Mouse (Mus musculus) embryonic facial prominence, embryonic 15.5 days (tissue): ENCODE measurements at regions not wholly inside any gene's neighbourhood (a gene's known extent, or its start where the extent isn't known, plus 50 kb on each side); places are given as distances from the start of the nearest gene placed in this dataset.
A peak's percentile ranks its signal among the peaks of the same experiment; 100 is the strongest.

Experiments used
- ATAC-seq: fragments of 200-750 bp; cut with Nextera tagmentation; 2 replicates; pipeline ENCODE4 v1.8.0; 2017; ENCODE audit warnings: low read depth, moderate TSS enrichment; ENCODE audit not compliant: insufficient number of reproducible peaks, low FRiP score, low TSS enrichment
- H3K27ac ChIP-seq: fragments of 300-500 bp; sonication (generic); replicated peaks from 2 replicates; pipeline ENCODE4 v1.5.1; 2015; ENCODE audit warnings: mild to moderate bottlenecking, inconsistent platforms
- H3K27me3 ChIP-seq: fragments of 300-500 bp; sonication (generic); 2 replicates; pipeline ENCODE4 v1.6.1; 2015; ENCODE audit warnings: inconsistent platforms
- H3K36me3 ChIP-seq: fragments of 300-500 bp; sonication (generic); 2 replicates; pipeline ENCODE4 v1.6.1; 2015; ENCODE audit warnings: mild to moderate bottlenecking, inconsistent platforms
- H3K4me1 ChIP-seq: fragments of 300-500 bp; sonication (generic); 2 replicates; pipeline ENCODE4 v1.6.1; 2015; ENCODE audit warnings: inconsistent platforms
- H3K4me2 ChIP-seq: fragments of 300-500 bp; sonication (generic); replicated peaks from 2 replicates; pipeline ENCODE4 v1.6.1; 2015; ENCODE audit warnings: mild to moderate bottlenecking, inconsistent platforms
- H3K4me3 ChIP-seq: fragments of 300-500 bp; sonication (generic); replicated peaks from 2 replicates; pipeline ENCODE4 v1.5.1; 2015; ENCODE audit warnings: mild to moderate bottlenecking, inconsistent platforms
- H3K9ac ChIP-seq: fragments of 300-500 bp; sonication (generic); 2 replicates; pipeline ENCODE4 v1.6.1; 2015; ENCODE audit warnings: inconsistent platforms
- H3K9me3 ChIP-seq: fragments of 300-500 bp; sonication (generic); replicated peaks from 2 replicates; pipeline ENCODE4 v1.6.1; 2016; ENCODE audit warnings: inconsistent platforms
- WGBS: fragments of 180-500 bp; shearing (Covaris S2); methylation state at CpG from one replicate; pipeline ENCODE4 v1.1.7; 2015; 5-methylcytosine and 5-hydroxymethylcytosine counted together

DNA sequence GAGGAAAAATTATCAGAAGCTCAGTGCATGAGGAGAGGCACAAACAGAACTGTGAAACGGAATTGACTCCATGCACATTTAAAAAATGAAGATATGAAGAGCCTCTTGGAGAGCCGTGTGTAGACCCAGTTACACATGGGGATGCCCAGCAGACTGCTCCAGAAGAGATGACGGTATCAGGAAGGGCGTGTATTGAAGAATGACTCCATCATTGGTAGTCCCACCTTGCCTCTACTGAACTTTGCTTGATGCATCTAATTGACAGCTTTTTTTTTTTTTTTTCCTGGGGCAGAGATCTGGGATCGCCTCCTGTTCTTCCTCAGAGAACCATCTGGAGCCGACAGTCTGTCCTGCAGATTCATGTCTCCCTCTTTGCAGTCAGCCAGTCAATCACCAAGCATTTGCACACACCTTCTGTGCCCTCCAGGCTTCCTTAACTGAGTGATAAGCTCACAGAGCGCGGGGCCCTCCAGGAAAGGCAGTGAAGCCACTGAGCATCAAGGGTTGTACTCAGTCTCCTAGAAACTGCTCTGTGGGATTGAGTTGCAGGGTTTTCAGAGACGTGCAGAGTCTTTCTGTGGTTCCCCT, 57.6 kb upstream of the D1Pas1 start:
- Histone ChIP-seq H3K27ac (no peak overlapping the region), H3K27me3 (no peaks in the 10 kb centered on the region), H3K4me3 (no peak overlapping the region), H3K9me3 (no peaks in the 10 kb centered on the region), H3K4me2 (no peak overlapping the region), H3K36me3 (no peaks in the 10 kb centered on the region), H3K4me1 (no peaks in the 10 kb centered on the region), H3K9ac (no peak overlapping the region)
- ATAC-seq, result no peak
- WGBS, result 64% methylated on average over 9 of the region's 9 CpGs

DNA sequence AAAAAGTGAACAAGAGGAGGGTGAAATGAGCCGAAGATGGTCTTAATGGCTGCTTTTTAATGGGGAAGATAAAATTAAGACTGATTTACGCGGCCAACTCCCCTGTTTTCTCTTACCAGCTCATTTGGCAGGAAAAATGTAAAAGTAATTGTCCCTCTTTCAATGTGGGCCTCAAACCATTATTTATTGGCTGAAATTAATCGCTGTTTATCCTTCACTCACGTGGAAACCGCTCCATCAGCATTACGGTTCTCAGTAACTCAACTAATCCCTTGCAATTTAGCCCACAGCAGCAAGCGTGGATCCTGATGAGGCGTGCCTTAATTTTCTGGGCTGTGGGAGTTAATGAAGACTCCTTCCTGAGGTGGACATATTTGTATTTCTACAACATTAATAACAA, 58.1 kb upstream of the D1Pas1 start:
- Histone ChIP-seq H3K4me3 (no peak overlapping the region), H3K4me2 (no peak overlapping the region), H3K36me3 (no peaks in the 10 kb centered on the region), H3K27me3 (no peaks in the 10 kb centered on the region), H3K9me3 (no peaks in the 10 kb centered on the region), H3K9ac (no peak overlapping the region), H3K27ac (no peak overlapping the region), H3K4me1 (no peaks in the 10 kb centered on the region)
- ATAC-seq, result no peak
- 82% methylated on average over 9 of the region's 9 CpGs for WGBS

DNA sequence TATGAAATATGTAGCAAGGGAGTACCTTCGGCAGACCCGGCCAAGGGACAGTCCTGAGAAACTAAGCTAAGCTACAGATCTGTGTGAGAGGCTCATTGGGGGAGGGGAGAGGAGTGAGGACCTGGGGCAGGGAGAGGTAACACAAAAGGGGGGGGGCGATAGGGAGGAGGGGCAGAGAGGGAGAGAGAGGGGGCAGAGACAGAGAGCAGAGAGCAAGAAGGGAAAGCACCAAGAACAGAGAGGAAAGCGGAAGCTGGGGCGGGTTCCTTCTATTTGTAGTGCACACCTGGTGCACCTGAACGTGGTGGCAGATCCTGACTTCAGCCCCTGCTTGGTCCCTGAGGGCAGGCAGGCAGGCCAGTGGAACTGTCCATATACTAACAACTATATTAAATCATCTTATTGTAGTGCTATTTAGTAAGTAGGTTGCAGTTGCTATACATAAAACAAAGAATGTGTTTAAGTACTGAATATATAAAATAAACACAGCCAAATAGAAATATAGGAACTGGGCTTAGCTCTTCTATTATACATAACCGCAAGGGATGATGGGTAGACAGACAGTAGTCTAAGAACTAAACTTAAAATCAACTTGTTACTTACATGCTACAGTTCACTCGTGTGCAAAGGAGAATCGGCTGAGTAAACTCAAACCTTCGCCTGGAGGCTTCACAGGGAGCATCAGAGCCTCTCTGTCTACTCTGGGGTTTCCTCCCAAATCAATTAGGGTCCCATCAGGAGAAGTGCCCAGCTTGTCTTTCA, 59.6 kb upstream of the D1Pas1 start:
- no peak overlapping the region for H3K9ac ChIP-seq

DNA sequence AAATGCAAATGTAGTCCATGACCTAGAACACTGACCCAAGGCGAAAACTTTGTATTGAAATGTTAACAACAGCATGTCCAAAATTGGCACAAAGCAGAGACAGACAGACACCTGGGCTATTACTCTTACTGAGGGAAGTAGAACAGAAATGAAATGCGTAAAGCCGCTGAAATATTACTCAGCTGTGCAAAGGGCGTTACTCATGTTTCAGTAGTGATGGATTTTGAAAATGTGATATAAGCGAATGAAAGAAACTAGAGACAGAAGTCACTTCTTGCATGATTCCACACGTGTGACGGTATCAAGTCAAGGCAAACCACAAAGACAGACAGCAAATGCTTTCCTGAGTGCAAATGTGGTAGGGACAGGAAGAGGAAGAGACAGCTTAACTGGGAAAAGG, 61.3 kb upstream of the D1Pas1 start:
- no peak for ATAC-seq
- Histone ChIP-seq H3K27me3 (no peaks in the 10 kb centered on the region), H3K27ac (no peak overlapping the region)

More for the DNA sequence above, 59.6 kb upstream of the D1Pas1 start:
- 70% methylated on average over 10 of the region's 10 CpGs for WGBS
- no peak overlapping the region for H3K4me2 ChIP-seq
- no peak overlapping the region for H3K27ac ChIP-seq
- H3K9me3 ChIP-seq, result no peaks in the 10 kb centered on the region
- no peak overlapping the region for H3K4me3 ChIP-seq
- H3K36me3 ChIP-seq, result no peaks in the 10 kb centered on the region
- no peak for ATAC-seq
- H3K27me3 ChIP-seq, result no peaks in the 10 kb centered on the region
- no peaks in the 10 kb centered on the region for H3K4me1 ChIP-seq

DNA sequence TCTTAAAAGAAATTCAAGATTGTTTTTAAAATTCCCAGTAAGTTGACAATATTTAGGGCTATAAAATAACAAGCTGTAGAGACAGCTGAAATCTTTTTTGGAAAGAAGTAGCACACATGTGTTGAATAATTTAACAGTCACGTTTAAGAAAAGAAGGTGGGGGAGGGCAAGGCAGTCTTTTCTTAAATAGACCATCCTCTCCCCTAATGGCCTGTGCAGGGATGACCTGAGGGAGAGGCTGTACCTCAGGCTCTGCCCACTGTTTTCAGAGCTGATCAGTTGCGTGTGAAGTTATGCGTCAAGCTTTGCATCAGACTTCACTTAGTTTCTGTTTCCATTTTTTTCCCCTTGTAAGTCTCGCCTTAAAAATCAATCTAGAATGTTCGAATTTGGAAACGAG, 65.7 kb upstream of the D1Pas1 start:
- H3K4me3 ChIP-seq, result no peak overlapping the region
- no peak overlapping the region for H3K4me2 ChIP-seq
- no peak overlapping the region for H3K9ac ChIP-seq
- 63% methylated on average over 6 of the region's 6 CpGs for WGBS
- ATAC-seq, result no peak
- no peaks in the 10 kb centered on the region for H3K27me3 ChIP-seq
- H3K4me1 ChIP-seq, result no peaks in the 10 kb centered on the region
- H3K27ac ChIP-seq, result no peak overlapping the region
- no peaks in the 10 kb centered on the region for H3K36me3 ChIP-seq
- H3K9me3 ChIP-seq, result no peaks in the 10 kb centered on the region

More for the DNA sequence above, 61.3 kb upstream of the D1Pas1 start:
- H3K4me3 ChIP-seq, result no peak overlapping the region
- H3K9me3 ChIP-seq, result no peaks in the 10 kb centered on the region
- 85% methylated on average over 7 of the region's 7 CpGs for WGBS
- H3K9ac ChIP-seq, result no peak overlapping the region
- no peaks in the 10 kb centered on the region for H3K4me1 ChIP-seq
- no peak overlapping the region for H3K4me2 ChIP-seq
- H3K36me3 ChIP-seq, result no peaks in the 10 kb centered on the region

DNA sequence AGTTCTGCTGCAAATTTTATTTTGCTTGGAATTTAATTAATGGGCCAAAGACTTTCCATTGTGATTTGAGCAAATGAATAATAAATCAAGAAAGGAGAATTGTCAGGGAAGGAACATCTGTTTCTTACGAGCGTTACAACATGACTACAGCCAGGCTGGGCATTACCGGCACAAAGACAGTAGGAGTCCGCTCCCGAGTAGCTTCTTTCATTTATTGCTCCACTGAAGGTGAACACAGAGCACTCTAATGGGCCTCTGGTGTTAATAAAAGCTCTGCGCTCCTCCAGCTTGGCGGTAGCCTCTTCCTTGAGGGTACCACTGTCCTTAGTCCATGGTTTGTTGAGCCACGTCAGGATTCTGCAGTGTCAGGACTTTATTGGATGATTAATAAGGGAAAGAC, 69.0 kb upstream of the D1Pas1 start:
- Histone ChIP-seq H3K4me1 (no peaks in the 10 kb centered on the region), H3K9me3 (no peaks in the 10 kb centered on the region), H3K9ac (no peak overlapping the region), H3K4me3 (no peak overlapping the region), H3K27me3 (no peaks in the 10 kb centered on the region), H3K36me3 (no peaks in the 10 kb centered on the region), H3K4me2 (no peak overlapping the region), H3K27ac (no peak overlapping the region)
- ATAC-seq, result no peak
- 77% methylated on average over 8 of the region's 8 CpGs for WGBS

DNA sequence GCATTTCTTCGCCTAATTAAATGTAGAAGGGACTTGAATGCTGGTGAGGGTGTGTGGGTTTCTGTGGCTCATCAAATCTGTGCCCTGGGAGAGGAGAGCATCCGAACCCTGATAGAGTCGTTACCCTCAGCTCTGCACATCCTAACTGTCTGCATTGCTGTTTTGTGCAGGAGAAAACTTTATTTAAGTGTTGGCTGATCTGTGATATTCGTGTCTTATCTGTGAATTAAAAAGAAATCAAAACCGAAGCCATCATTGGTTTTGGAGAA, 77.7 kb upstream of the D1Pas1 start:
- Histone ChIP-seq H3K9me3 (no peaks in the 10 kb centered on the region), H3K27ac (no peak overlapping the region), H3K4me3 (no peak overlapping the region), H3K4me1 (no peaks in the 10 kb centered on the region), H3K4me2 (no peak overlapping the region), H3K9ac (no peak overlapping the region), H3K27me3 (no peaks in the 10 kb centered on the region), H3K36me3 (no peaks in the 10 kb centered on the region)
- WGBS, result 48% methylated on average over 5 of the region's 5 CpGs
- ATAC-seq, result no peak

DNA sequence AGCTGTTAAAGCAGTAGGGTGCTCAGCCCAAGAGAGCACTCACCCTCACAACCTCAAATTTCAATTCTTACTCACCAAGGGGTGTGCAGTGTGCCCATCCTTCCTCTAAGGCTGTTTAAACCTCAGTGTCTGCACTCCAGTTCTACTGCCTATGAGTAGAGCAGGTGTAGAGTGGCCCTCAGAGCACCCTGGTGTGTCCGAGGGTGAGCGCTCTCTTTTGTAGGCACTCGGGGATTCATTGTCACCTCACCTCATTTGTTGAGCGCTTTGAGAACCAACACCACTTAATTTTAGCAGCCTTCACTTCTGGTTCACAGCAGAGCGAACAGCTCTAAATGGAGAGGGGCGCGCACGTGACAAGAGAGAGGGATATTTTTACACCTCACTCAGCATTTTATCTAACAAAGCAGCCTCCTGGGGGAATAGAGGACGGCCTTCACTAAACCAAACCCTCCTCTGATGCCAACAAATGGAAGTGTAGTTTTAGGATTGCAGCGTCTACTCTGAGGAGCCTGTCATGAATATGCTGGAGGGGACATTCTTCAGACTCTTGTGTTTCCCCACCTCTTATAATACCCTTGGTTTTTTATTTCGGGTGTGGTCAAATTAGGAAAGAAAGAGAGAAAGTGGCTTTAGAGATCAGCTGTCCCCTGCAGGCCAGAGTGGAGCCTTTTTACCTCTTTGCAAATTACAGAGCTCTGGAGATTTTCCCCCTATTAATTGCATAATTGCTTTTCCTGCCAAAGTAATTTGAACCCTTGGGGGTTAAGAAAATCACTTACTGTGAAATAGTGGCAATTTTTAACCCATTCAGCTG, 78.2 kb upstream of the D1Pas1 start:
- Histone ChIP-seq H3K27ac (no peak overlapping the region), H3K27me3 (no peaks in the 10 kb centered on the region), H3K4me2 (no peak overlapping the region), H3K36me3 (no peaks in the 10 kb centered on the region), H3K4me3 (no peak overlapping the region), H3K9ac (no peak overlapping the region), H3K4me1 (no peaks in the 10 kb centered on the region), H3K9me3 (no peaks in the 10 kb centered on the region)
- WGBS, result 42% methylated on average over 11 of the region's 11 CpGs
- ATAC-seq, result peak; percentile 57

DNA sequence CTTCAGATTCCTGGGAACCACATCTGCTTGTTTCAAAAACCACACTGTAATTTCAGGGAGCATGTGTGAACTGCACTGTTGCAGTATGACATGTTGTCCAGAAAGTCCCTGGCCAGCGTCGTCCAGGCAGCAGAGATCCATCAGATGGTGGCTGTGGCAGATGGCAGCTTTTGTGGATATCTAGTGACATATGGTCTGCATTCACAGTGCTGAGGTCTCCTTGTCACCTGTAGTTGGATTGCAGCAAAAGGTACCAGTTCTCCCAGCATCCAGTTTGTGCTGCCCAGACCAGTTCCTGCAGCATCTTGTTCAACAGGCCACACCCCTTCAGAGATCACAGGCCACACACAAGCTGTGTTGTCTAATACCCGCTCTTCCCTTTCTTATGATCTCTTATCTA, 80.1 kb upstream of the D1Pas1 start:
- H3K27ac ChIP-seq, result no peak overlapping the region
- H3K27me3 ChIP-seq, result no peaks in the 10 kb centered on the region
- H3K4me1 ChIP-seq, result no peaks in the 10 kb centered on the region
- no peak overlapping the region for H3K9ac ChIP-seq
- no peaks in the 10 kb centered on the region for H3K9me3 ChIP-seq
- no peak overlapping the region for H3K4me2 ChIP-seq
- WGBS, result 60% methylated on average over 3 of the region's 3 CpGs
- H3K36me3 ChIP-seq, result no peaks in the 10 kb centered on the region
- no peak for ATAC-seq
- H3K4me3 ChIP-seq, result no peak overlapping the region

DNA sequence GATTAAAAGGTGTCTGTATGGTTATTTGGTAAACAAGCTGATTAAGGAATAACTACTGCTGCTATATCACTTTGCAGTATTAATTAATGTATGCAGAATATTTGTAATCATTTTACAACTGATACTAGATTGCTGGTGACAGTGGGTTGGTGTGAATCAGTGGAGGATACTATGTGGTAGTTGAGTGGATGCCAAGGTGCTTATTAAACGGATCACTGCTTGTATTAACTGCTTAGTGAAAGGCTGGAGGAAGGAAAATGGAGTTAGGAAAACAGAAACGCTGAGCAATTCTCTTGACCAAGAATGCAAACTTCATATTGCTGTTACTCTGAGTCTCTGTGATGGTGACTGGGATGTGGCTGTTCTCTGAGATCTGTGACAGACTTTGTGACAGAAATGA, 86.8 kb upstream of the D1Pas1 start:
- Histone ChIP-seq H3K9ac (no peak overlapping the region), H3K4me2 (no peak overlapping the region), H3K9me3 (no peaks in the 10 kb centered on the region)

DNA sequence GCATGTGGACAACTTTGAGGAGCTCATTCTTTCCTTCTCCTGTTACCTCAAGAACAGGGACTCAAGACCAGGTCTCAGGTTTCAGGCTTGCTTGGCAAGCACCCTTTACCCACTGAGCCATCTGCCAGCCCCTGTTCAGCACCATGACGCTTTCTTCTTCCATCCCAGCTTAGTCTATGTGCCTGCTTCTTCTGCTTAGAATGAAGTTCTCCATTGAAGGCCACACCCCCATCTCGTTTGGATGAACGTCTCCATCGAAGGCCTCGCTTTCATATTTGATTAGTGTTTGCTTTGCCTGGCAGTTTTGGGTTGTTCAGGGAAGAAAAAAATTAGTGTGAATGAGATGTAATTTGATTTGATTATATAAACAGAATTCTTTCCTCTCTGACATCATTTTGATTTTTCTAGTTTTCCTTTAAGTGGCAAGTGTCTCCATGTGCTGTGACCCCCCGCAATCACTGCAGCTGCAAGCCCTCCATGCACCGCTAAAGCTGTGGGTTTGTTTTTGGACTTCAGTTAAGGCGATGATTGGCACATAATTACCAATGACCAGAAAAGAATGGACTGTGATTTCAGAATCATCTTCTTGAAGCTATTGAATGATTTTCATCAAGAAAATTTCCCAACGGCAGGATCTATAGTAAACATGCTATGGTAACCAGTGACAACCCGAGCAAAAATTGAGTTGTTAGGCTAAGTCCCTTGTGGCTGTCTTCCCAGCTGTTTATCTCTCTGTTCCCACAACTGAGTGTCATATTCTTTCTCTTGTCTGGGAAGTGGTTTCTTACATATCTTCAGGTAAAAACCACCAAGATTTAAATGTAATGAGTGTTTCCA, 106.4 kb upstream of the D1Pas1 start:
- Histone ChIP-seq H3K9me3 (no peaks in the 10 kb centered on the region), H3K9ac (no peak overlapping the region), H3K4me2 (no peak overlapping the region), H3K4me1 (no peaks in the 10 kb centered on the region), H3K27ac (no peak overlapping the region), H3K4me3 (no peak overlapping the region), H3K27me3 (no peaks in the 10 kb centered on the region), H3K36me3 (no peaks in the 10 kb centered on the region)
- WGBS, result 71% methylated on average over 10 of the region's 10 CpGs
- ATAC-seq, result no peak

More for the DNA sequence above, 86.8 kb upstream of the D1Pas1 start:
- 71% methylated on average over 2 of the region's 2 CpGs for WGBS
- Histone ChIP-seq H3K4me3 (no peak overlapping the region), H3K27me3 (no peaks in the 10 kb centered on the region), H3K36me3 (no peaks in the 10 kb centered on the region), H3K27ac (no peak overlapping the region), H3K4me1 (no peaks in the 10 kb centered on the region)
- no peak for ATAC-seq
